Mouse (Mus musculus) brain, embryonic 14.5 days (tissue): ENCODE results near the gene Baiap2l1.

Experiments used
- CTCF ChIP-seq: fragments of 200-500 bp; IDR thresholded peaks from 2 replicates; pipeline ENCODE4 v1.5.1; 2012; ENCODE audit warnings: inconsistent platforms, mild to moderate bottlenecking, moderate library complexity, borderline replicate concordance; ENCODE audit not compliant: insufficient read depth, insufficient read length; ENCODE audit errors: extremely low read depth
- POLR2A ChIP-seq: fragments of 200-500 bp; IDR thresholded peaks from 2 replicates; pipeline ENCODE4 v1.6.1; 2012; ENCODE audit warnings: mild to moderate bottlenecking, inconsistent platforms, borderline replicate concordance; ENCODE audit not compliant: poor library complexity, insufficient read depth, insufficient read length, severe bottlenecking; ENCODE audit errors: extremely low read depth

DNA sequence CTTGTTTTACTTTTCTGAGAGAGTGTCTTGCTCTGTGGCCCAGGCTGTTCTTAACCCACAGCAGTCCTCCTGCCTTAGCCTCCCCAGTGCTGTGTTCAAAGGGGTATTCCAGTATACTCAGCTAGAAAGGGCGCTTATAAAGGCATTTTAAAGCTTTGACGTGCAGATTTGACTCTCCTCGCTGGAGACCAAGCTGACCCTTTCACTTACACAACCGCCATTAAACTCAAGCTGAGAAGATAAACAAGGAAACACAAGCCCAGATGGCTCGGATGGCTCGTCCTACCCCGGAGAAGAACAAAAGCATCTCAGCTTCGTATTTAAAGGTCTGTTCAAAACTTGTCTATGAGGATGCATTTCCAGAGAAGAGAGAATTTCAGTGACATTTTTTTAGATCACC lies 6.7 kb downstream of the Baiap2l1 start:
- TF ChIP-seq POLR2A = no peak
- TF ChIP-seq CTCF = no peak
